Mouse (Mus musculus) C2C12 (cell line): ENCODE measurements around the gene Nr5a2. TPM values are rescaled to one million over a fixed set of nuclear protein-coding genes. Genes with fewer than 3 reads are reported as not detected.

Source experiments
- H3K27me3 ChIP-seq: one replicate; pipeline ENCODE4 v1.6.1; 2011; ENCODE audit not compliant: control insufficient read depth, insufficient read depth, insufficient read length
- H3K36me3 ChIP-seq: one replicate; pipeline ENCODE4 v1.6.1; 2011; ENCODE audit not compliant: control insufficient read depth, insufficient read depth
- H3K4me3 ChIP-seq: one replicate; pipeline ENCODE4 v1.5.1; 2011; ENCODE audit warnings: mild to moderate bottlenecking, control low read depth; ENCODE audit not compliant: poor library complexity, insufficient read depth, severe bottlenecking
- H3K79me2 ChIP-seq: one replicate; pipeline ENCODE4 v1.6.1; 2011; ENCODE audit not compliant: control insufficient read depth, insufficient read depth
- H3K79me3 ChIP-seq: one replicate; pipeline ENCODE4 v1.6.1; 2011; ENCODE audit warnings: low read depth, control low read depth
- H3ac ChIP-seq: one replicate; pipeline ENCODE3; 2011; ENCODE audit warnings: low read depth; ENCODE audit not compliant: control insufficient read depth, insufficient read length
- CEBPB ChIP-seq: IDR thresholded peaks from one replicate; pipeline ENCODE4 v1.6.1; 2011; ENCODE audit warnings: low read depth, mild to moderate bottlenecking, control low read depth, moderate library complexity
- CTCF ChIP-seq: IDR thresholded peaks from one replicate; pipeline ENCODE4 v1.5.1; 2011; ENCODE audit not compliant: control insufficient read depth, insufficient read depth, insufficient read length
- FOSL1 ChIP-seq: IDR thresholded peaks from one replicate; pipeline ENCODE4 v1.8.0; 2011; ENCODE audit warnings: mild to moderate bottlenecking, low read length; ENCODE audit not compliant: poor library complexity, insufficient read depth, severe bottlenecking
- MAX ChIP-seq: IDR thresholded peaks from one replicate; pipeline ENCODE4 v1.6.1; 2011; ENCODE audit warnings: mild to moderate bottlenecking, control low read depth
- MYOD1 ChIP-seq: IDR thresholded peaks from one replicate; pipeline ENCODE4 v1.6.1; 2011; ENCODE audit warnings: low read depth; ENCODE audit not compliant: control insufficient read depth, insufficient read length
- MYOG ChIP-seq: IDR thresholded peaks from one replicate; pipeline ENCODE4 v1.6.1; 2011; ENCODE audit not compliant: control insufficient read depth, insufficient read length; ENCODE audit errors: extremely low read depth
- USF1 ChIP-seq: IDR thresholded peaks from one replicate; pipeline ENCODE4 v1.6.1; 2011; ENCODE audit warnings: low read depth, mild to moderate bottlenecking, control low read depth, moderate library complexity
- polyA plus RNA-seq: library from polyadenylated mRNA; unstranded; fragments of >200 nt; fragmentation: generic; extraction: Trizol; gene quantifications from one replicate; pipeline ENCODE4 v1.2.1, GENCODE M21; 2012; ENCODE audit warnings: missing spikeins

Nr5a2 gene
- polyA plus RNA-seq, 1 experiment = not detected

DNA sequence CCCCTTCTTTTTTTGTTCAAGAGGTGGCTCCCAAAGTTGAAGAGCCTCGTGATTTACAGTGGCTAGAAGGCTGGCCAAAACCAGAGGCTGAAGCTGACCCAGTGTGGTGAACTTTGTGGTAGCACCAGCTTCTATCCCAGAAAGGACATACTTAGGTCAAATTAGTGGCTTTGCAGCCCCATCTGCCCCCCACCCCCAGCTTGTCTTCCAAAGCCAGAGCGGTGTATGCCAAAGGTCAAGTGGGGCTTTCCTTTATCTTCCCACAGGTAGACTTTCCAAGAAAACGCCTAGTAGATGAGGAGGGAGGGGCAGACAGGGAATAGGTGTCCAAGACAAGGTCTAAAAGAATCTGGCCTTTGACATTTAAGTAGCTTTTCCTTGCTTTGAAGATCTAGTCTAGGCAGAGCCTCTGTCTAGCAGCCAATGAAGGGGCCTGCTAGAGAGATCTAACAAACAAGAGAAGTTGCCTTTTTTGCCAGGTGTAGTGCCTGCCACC, 9.0 kb downstream of the Nr5a2 start:
- TF ChIP-seq CTCF = no peak
- no peak for TF ChIP-seq CEBPB
- TF ChIP-seq MYOD1 = no peak
- no peak for TF ChIP-seq MYOG
- Histone ChIP-seq H3ac (no peak overlapping the region), H3K79me2 (no peaks in the 10 kb centered on the region), H3K27me3 (peaks cover 51% of the 10 kb centered on the region), H3K79me3 (no peaks in the 10 kb centered on the region), H3K36me3 (no peaks in the 10 kb centered on the region), H3K4me3 (no peak overlapping the region)

DNA sequence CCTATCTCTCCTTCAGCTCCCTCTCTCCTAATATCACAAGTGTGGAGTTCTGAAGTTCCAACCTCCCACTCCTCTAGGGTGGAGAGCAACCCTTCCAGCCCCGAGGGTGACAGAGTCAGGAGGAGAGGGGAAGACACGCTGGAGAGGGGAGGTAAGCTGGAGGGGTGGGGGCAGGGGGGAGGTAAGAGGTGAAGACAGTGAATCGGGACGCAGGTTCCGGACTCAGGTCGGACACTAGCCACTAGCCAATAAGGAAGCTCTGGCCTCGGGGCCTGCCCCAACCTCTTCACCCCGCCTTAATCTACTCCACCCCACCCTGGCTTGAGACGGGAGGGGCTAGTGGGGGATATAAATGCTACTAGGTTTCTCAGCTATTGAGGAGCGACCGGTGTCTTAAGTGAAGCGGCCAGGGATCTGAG, 10.9 kb downstream of the Nr5a2 start:
- Histone ChIP-seq H3K4me3 (no peak overlapping the region), H3K79me3 (no peaks in the 10 kb centered on the region), H3K27me3 (peaks cover 43% of the 10 kb centered on the region), H3K36me3 (no peaks in the 10 kb centered on the region), H3K79me2 (no peaks in the 10 kb centered on the region), H3ac (no peak overlapping the region)
- TF ChIP-seq CTCF (no peak), FOSL1 (no peak), MAX (no peak), MYOG (no peak), USF1 (no peak), MYOD1 (no peak), CEBPB (no peak)

DNA sequence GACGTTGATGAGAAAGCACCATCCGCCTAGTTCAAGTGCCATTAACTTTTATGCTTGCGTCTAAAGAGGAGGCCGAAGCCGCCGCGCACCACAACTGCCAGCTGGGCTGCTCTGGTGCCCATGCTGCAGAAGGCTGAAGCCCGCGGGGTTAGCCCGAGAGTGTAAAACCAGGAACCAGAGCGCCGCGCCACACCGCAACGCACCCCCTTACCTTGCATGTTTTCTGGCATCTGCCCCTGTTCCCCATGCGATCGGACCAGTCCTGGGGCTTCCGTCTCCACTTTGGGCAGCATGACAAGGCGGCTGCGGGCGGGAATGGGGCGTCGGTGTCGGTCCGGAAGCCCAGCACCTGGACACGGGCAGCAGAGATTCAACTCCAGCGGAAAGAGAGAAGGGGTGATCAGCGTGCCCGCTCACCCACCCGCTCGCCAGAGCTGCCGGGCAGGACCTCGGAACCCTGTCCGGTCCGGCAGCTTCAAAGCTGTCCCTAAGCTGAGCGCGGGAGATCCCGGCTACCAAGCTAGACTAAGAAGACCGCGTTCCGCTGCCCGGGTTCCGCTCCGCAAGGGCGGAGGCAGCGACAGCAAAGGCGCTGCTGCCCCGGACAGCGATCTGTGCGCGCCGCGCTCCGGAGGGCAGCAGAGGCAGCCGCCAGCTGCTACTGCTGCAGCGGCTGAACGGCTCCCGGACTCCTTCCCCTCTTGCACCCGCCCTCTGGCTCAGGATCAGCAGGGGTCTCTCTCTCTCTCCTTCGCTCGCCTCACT, 11.6 kb downstream of the Nr5a2 start:
- TF ChIP-seq CEBPB (no peak), CTCF (no peak), FOSL1 (no peak), USF1 (no peak)
- H3K79me2 ChIP-seq = no peaks in the 10 kb centered on the region
- no peaks in the 10 kb centered on the region for H3K79me3 ChIP-seq
- no peaks in the 10 kb centered on the region for H3K36me3 ChIP-seq
- H3K4me3 ChIP-seq = no peak overlapping the region
- no peak overlapping the region for H3ac ChIP-seq
- H3K27me3 ChIP-seq = peaks cover 38% of the 10 kb centered on the region

DNA sequence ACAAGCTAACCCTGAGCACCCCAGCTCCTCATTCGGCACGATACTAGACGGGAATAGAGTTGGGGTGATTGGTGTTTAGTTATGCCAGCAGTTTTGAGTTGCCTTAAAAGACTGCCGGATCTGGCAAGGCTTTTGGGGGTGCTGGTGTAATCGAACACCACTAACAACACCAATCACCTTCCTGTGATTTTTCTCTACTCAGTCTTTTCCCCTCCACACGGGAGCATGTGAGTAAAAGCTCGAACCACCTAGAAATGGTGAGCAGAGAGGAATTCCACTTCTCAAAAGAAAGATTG, 12.2 kb downstream of the Nr5a2 start:
- Histone ChIP-seq H3K79me2 (no peaks in the 10 kb centered on the region), H3K79me3 (no peaks in the 10 kb centered on the region), H3K36me3 (no peaks in the 10 kb centered on the region), H3ac (no peak overlapping the region), H3K4me3 (no peak overlapping the region), H3K27me3 (peaks cover 37% of the 10 kb centered on the region)
- TF ChIP-seq FOSL1 (no peak), MYOD1 (no peak), MAX (no peak)

DNA sequence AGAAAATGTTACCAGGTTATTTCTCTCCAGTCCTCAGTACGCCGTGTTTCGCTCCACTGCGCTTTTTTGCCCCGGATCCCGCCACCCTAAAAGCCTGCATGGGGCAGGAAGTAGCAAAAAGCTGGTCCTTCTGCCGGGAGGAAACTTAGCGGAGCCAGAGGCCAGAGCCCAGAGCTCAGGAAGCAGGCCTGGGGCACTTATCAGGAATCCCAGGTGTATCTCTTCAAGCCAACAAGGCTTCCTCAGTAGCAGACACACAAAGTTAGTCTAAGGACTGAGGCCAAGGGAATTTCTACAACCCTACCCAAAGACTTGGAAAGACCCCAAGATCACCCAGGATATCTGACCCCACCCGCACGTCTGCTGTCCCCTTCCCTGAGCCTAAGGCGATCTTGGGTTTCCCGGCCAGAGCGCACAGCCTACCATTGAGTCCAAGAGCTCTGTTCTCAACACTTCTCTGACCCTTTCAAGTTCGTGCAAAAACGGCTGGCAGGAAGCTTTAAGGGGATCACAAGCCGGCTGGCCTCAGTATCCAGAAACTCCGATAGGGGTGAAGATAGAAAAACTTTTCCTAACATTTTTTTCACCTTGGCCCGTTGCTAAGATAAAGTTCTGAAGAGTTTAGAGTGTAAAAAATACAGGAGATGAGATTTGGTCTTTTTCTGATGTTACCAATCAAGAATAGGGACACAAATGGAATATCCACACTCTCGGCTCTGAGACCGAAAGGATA, 12.7 kb downstream of the Nr5a2 start:
- TF ChIP-seq FOSL1 (no peak), MYOD1 (no peak), CEBPB (no peak), USF1 (no peak), MAX (no peak), MYOG (no peak), CTCF (no peak)
- H3K79me2 ChIP-seq = no peaks in the 10 kb centered on the region
- H3K4me3 ChIP-seq = no peak overlapping the region
- H3K79me3 ChIP-seq = no peaks in the 10 kb centered on the region
- H3K27me3 ChIP-seq = peaks cover 33% of the 10 kb centered on the region
- H3ac ChIP-seq = no peak overlapping the region
- H3K36me3 ChIP-seq = no peaks in the 10 kb centered on the region

DNA sequence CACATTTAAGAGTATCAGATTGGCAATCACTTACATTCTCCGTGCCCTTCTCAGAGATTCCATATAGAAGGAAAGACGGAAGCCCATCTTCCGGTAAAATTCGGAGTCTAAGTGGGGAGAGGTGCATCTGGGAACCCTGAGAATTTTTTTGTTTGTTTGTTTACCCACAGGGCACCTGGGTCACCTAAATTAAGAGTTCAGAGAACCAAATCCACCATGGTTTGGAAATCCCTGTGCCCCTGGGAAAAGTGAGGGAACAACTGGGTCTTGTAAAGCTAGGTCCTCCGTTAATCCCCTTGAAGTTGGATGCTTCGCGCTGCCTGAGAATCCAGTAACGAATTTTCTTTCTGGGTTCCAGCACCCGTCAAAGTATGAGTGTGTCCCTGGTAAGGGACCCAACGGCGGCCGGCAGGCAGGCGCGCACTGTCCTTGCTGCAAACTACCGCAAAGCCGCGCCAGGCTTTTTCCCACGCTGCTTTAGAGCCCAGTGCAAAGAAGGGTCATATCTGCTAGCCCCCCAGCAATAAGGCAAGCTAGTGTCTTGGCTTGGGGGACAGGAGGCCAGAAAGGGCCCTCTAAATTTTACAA, 13.3 kb downstream of the Nr5a2 start:
- H3K79me3 ChIP-seq = no peaks in the 10 kb centered on the region
- H3K36me3 ChIP-seq = no peaks in the 10 kb centered on the region
- no peak overlapping the region for H3K4me3 ChIP-seq
- no peak overlapping the region for H3ac ChIP-seq
- H3K27me3 ChIP-seq = peaks cover 27% of the 10 kb centered on the region
- TF ChIP-seq CEBPB (no peak), FOSL1 (no peak), USF1 (no peak), MYOG (no peak)
- H3K79me2 ChIP-seq = no peaks in the 10 kb centered on the region
